Mouse (Mus musculus): ENCODE measurements around the gene Serpinb9b. TPM values are rescaled to one million over a fixed set of nuclear protein-coding genes. Genes with fewer than 3 reads are reported as not detected.
A peak's percentile ranks its signal among the peaks of the same experiment; 100 is the strongest.

Gene Serpinb9b
- polyA plus RNA-seq, 1 experiment from 2014 or later = 0.36 TPM

GRCm38 (mm10) chr13:33084975-33085694, 57.9 kb downstream of the Serpinb9b start:
- H3K4me2 ChIP-seq = 0 out of 2 replicates have a peak overlapping the region, but pooled peaks have one; percentile 9
- 29% methylated on average over 5 of the region's 5 CpGs for WGBS
- peaks cover 15% of the 10 kb centered on the region for H3K4me1 ChIP-seq

DNA sequence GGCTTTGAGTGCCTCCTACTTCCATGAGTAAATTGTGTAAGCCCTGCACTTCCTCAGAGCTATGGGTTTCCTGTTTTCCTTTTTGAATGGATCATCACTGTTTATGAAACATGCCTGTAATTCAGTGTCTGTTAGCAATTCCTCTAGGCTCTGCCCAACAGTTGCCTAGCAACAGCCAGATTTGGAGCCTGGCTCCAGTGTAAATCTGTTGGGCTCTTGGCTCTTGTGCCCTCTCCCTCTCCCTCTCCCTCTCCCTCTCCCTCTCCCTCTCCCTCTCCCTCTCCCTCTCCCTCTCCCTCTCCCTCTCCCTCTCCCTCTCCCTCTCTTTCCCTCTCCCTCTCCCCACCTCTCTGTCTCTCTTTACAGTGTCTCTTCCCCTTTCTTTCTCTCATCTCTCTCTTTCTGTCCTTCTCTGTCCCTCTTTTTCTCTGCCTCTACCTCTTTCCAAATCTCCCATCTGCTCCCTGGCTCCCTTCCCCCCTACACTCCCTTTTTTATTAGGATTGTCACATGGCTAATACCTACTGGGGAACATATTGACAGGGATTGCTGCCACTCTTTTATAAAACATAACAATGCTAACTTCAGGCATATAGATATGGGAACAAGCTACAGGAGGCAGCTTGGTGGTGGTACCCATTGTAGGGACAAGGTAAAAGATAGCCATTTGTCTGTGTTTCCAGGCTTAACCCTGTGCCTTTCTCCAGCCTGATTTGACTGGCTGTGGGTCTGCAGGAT, 58.6 kb downstream of the Serpinb9b start:
- Histone ChIP-seq H3K9ac (no peak overlapping the region), H3K4me1 (peaks cover 15% of the 10 kb centered on the region), H3K27ac (peak overlapping the region; percentile 77), H3K4me2 (0 out of 2 replicates have a peak overlapping the region, but pooled peaks have one; percentile 9), H3K9me3 (no peaks in the 10 kb centered on the region), H3K4me3 (no peak overlapping the region), H3K27me3 (replicated peaks) (no peaks in the 10 kb centered on the region), H3K36me3 (replicated peaks) (no peaks in the 10 kb centered on the region)
- ATAC-seq (replicated peaks) = peak; percentile 98

More at GRCm38 (mm10) chr13:33084975-33085694, 57.9 kb downstream of the Serpinb9b start:
- Histone ChIP-seq H3K27ac (peak overlapping the region; percentile 77), H3K27me3 (replicated peaks) (no peaks in the 10 kb centered on the region), H3K9ac (no peak overlapping the region), H3K36me3 (replicated peaks) (no peaks in the 10 kb centered on the region), H3K9me3 (no peaks in the 10 kb centered on the region), H3K4me3 (no peak overlapping the region)
- ATAC-seq (replicated peaks) = peak; percentile 81

GRCm38 (mm10) chr13:33089566-33089965, 62.4 kb downstream of the Serpinb9b start:
- 82% methylated on average over 3 of the region's 3 CpGs for WGBS
- H3K4me1 ChIP-seq = peaks cover 15% of the 10 kb centered on the region
- H3K27me3 ChIP-seq (replicated peaks) = no peaks in the 10 kb centered on the region
- H3K36me3 ChIP-seq (replicated peaks) = no peaks in the 10 kb centered on the region
- no peak for ATAC-seq (replicated peaks)
- no peaks in the 10 kb centered on the region for H3K9me3 ChIP-seq
- no peak overlapping the region for H3K9ac ChIP-seq
- no peak overlapping the region for H3K4me2 ChIP-seq
- no peak overlapping the region for H3K27ac ChIP-seq
- H3K4me3 ChIP-seq = no peak overlapping the region

- Histone ChIP-seq H3K27ac (no peak overlapping the region), H3K27me3 (replicated peaks) (no peaks in the 10 kb centered on the region), H3K9ac (no peak overlapping the region), H3K4me2 (no peak overlapping the region), H3K4me3 (no peak overlapping the region), H3K4me1 (peaks cover 7% of the 10 kb centered on the region), H3K36me3 (replicated peaks) (no peaks in the 10 kb centered on the region), H3K9me3 (no peaks in the 10 kb centered on the region)
- no peak for ATAC-seq (replicated peaks)
- WGBS = 56% methylated on average over 1 of the region's 1 CpGs
These were observed 63.3 kb downstream of the Serpinb9b start for GRCm38 (mm10) chr13:33090546-33090945.

GRCm38 (mm10) chr13:33091306-33091705, 64.1 kb downstream of the Serpinb9b start:
- Histone ChIP-seq H3K9ac (no peak overlapping the region), H3K4me3 (no peak overlapping the region), H3K27ac (no peak overlapping the region), H3K4me2 (no peak overlapping the region), H3K4me1 (peaks cover 2% of the 10 kb centered on the region; the same call in 1 of the 2 replicates), H3K9me3 (no peaks in the 10 kb centered on the region), H3K27me3 (replicated peaks) (no peaks in the 10 kb centered on the region), H3K36me3 (replicated peaks) (no peaks in the 10 kb centered on the region)
- ATAC-seq (replicated peaks) = no peak
- WGBS = 93% methylated on average over 1 of the region's 1 CpGs

Other genes with a start within 250 kb of the Serpinb9b start
- gene Mylk4, start 243.5 kb upstream of the Serpinb9b start, polyA plus RNA-seq (2015; fragmentation: Nextera tagmentation; extraction: Ambion mirVana) = 0.11 and 0.21 TPM in 2 replicates
- 41.5 and 54.9 TPM in 2 replicates for gene Wrnip1, start 225.4 kb upstream of the Serpinb9b start, polyA plus RNA-seq (2015; fragmentation: Nextera tagmentation; extraction: Ambion mirVana)
- gene D930007J09Rik, start 224.6 kb upstream of the Serpinb9b start, polyA plus RNA-seq (2015; fragmentation: Nextera tagmentation; extraction: Ambion mirVana) = not detected in 2 replicates
- 2.9 and 3.0 TPM in 2 replicates for gene Serpinb1a, start 176.2 kb upstream of the Serpinb9b start, polyA plus RNA-seq (2015; fragmentation: Nextera tagmentation; extraction: Ambion mirVana)
- gene Serpinb1c, start 129.2 kb upstream of the Serpinb9b start, polyA plus RNA-seq (2015; fragmentation: Nextera tagmentation; extraction: Ambion mirVana) = not detected in 2 replicates
- gene Serpinb6b, start 62.2 kb upstream of the Serpinb9b start, polyA plus RNA-seq (2015; fragmentation: Nextera tagmentation; extraction: Ambion mirVana) = 1.6 and 1.7 TPM in 2 replicates
- gene Serpinb9, start 24.2 kb upstream of the Serpinb9b start, polyA plus RNA-seq (2015; fragmentation: Nextera tagmentation; extraction: Ambion mirVana) = 1.6 and 2.1 TPM in 2 replicates
- 2.0 and 2.7 TPM in 2 replicates for gene Serpinb1b, start 51.2 kb downstream of the Serpinb9b start, polyA plus RNA-seq (2015; fragmentation: Nextera tagmentation; extraction: Ambion mirVana)
- gene Serpinb9c, start 132.3 kb downstream of the Serpinb9b start, polyA plus RNA-seq (2015; fragmentation: Nextera tagmentation; extraction: Ambion mirVana) = not detected in 2 replicates
- gene Serpinb9d, start 165.5 kb downstream of the Serpinb9b start, polyA plus RNA-seq (2015; fragmentation: Nextera tagmentation; extraction: Ambion mirVana) = not detected in 2 replicates
- not detected in 2 replicates for gene Serpinb9e, start 222.2 kb downstream of the Serpinb9b start, polyA plus RNA-seq (2015; fragmentation: Nextera tagmentation; extraction: Ambion mirVana)

Measured in midbrain, embryonic 15.5 days (tissue).